Mouse (Mus musculus): Measurements from ENCODE around the gene Ambp. TPM values are rescaled to one million over a fixed set of nuclear protein-coding genes. Genes with fewer than 3 reads are reported as not detected.

Gene Ambp
- total and polyA plus RNA-seq, 2 experiments from 2014 or later, result 0.12 TPM; not detected in 1

- WGBS, result 94% methylated on average over 8 of the region's 8 CpGs
- DNase-seq (ENCODE audit: low spot score) (no peak), ATAC-seq (ENCODE audit: insufficient read depth, low read depth) (no peak)
- Histone ChIP-seq H3K9me3 (replicated peaks; ENCODE audit: control insufficient read depth, low read length) (no peaks in the 10 kb centered on the region), H3K27ac (ENCODE audit: low read depth) (no peak overlapping the region), H3K27me3 (ENCODE audit: control insufficient read depth, insufficient read depth, low read length) (no peaks in the 10 kb centered on the region), H3K9ac (replicated peaks; ENCODE audit: low read depth, low read length) (no peak overlapping the region), H3K4me1 (ENCODE audit: control insufficient read depth, insufficient read depth) (no peaks in the 10 kb centered on the region), H3K4me2 (ENCODE audit: low read depth, low read length) (no peak overlapping the region), H3K4me3 (ENCODE audit: low read depth, low read length) (no peak overlapping the region), H3K36me3 (replicated peaks; ENCODE audit: control insufficient read depth, insufficient read depth, low read length) (no peaks in the 10 kb centered on the region; the same call in 1 of the 2 replicates)
- TF ChIP-seq EP300 (IDR thresholded peaks at IDR 0.05; ENCODE audit: low read depth), result no peak
- no peak for TF ChIP-seq CTCF (IDR thresholded peaks at IDR 0.05; ENCODE audit: low read depth)
Observed at GRCm38 (mm10) chr4:63105651-63106050, 48.9 kb downstream of the Ambp start.

GRCm38 (mm10) chr4:63102025-63102424 lies 52.6 kb downstream of the Ambp start:
- no peaks in the 10 kb centered on the region for H3K27me3 ChIP-seq (ENCODE audit: control insufficient read depth, insufficient read depth, low read length)
- no peak overlapping the region for H3K9ac ChIP-seq (replicated peaks; ENCODE audit: low read depth, low read length)
- ATAC-seq (ENCODE audit: insufficient read depth, low read depth), result no peak
- no peak overlapping the region for H3K27ac ChIP-seq (ENCODE audit: low read depth)
- WGBS, result 80% methylated on average over 4 of the region's 4 CpGs
- TF ChIP-seq EP300 (IDR thresholded peaks at IDR 0.05; ENCODE audit: low read depth) (no peak), CTCF (IDR thresholded peaks at IDR 0.05; ENCODE audit: low read depth) (no peak)
- no peaks in the 10 kb centered on the region; the same call in 1 of the 2 replicates for H3K36me3 ChIP-seq (replicated peaks; ENCODE audit: control insufficient read depth, insufficient read depth, low read length)
- no peaks in the 10 kb centered on the region for H3K9me3 ChIP-seq (replicated peaks; ENCODE audit: control insufficient read depth, low read length)
- no peak overlapping the region for H3K4me2 ChIP-seq (ENCODE audit: low read depth, low read length)
- DNase-seq (ENCODE audit: low spot score), result no peak
- no peak overlapping the region for H3K4me3 ChIP-seq (ENCODE audit: low read depth, low read length)
- H3K4me1 ChIP-seq (ENCODE audit: control insufficient read depth, insufficient read depth), result 0 out of 2 replicates have a peak, but pooled peaks cover 4% of the 10 kb centered on the region

- Histone ChIP-seq H3K4me2 (ENCODE audit: low read depth, low read length) (no peak overlapping the region), H3K4me1 (ENCODE audit: control insufficient read depth, insufficient read depth) (0 out of 2 replicates have a peak, but pooled peaks cover 4% of the 10 kb centered on the region), H3K9me3 (replicated peaks; ENCODE audit: control insufficient read depth, low read length) (no peaks in the 10 kb centered on the region), H3K27me3 (ENCODE audit: control insufficient read depth, insufficient read depth, low read length) (no peaks in the 10 kb centered on the region), H3K9ac (replicated peaks; ENCODE audit: low read depth, low read length) (no peak overlapping the region), H3K27ac (ENCODE audit: low read depth) (no peak overlapping the region), H3K4me3 (ENCODE audit: low read depth, low read length) (no peak overlapping the region), H3K36me3 (replicated peaks; ENCODE audit: control insufficient read depth, insufficient read depth, low read length) (no peaks in the 10 kb centered on the region)
- ATAC-seq (ENCODE audit: insufficient read depth, low read depth) (no peak), DNase-seq (ENCODE audit: low spot score) (no peak)
- TF ChIP-seq EP300 (IDR thresholded peaks at IDR 0.05; ENCODE audit: low read depth), result no peak
- WGBS, result 89% methylated on average over 11 of the region's 11 CpGs
Observed at GRCm38 (mm10) chr4:63100478-63100877, 54.1 kb downstream of the Ambp start.

- H3K9ac ChIP-seq (replicated peaks; ENCODE audit: low read depth, low read length), result no peak overlapping the region
- H3K36me3 ChIP-seq (replicated peaks; ENCODE audit: control insufficient read depth, insufficient read depth, low read length), result no peaks in the 10 kb centered on the region
- peaks cover 7% of the 10 kb centered on the region; the same call in 1 of the 2 replicates for H3K4me1 ChIP-seq (ENCODE audit: control insufficient read depth, insufficient read depth)
- DNase-seq (ENCODE audit: low spot score) (peak; percentile 74), ATAC-seq (ENCODE audit: insufficient read depth, low read depth) (peak; percentile 75; the same call in 1 of the 2 replicates)
- TF ChIP-seq CTCF (IDR thresholded peaks at IDR 0.05; ENCODE audit: low read depth) (no peak), EP300 (IDR thresholded peaks at IDR 0.05; ENCODE audit: low read depth) (no peak)
- peak overlapping the region; percentile 40; the same call in 1 of the 2 replicates for H3K27ac ChIP-seq (ENCODE audit: low read depth)
- no peak overlapping the region for H3K4me2 ChIP-seq (ENCODE audit: low read depth, low read length)
- 36% methylated on average over 1 of the region's 1 CpGs for WGBS
- no peaks in the 10 kb centered on the region for H3K27me3 ChIP-seq (ENCODE audit: control insufficient read depth, insufficient read depth, low read length)
- H3K9me3 ChIP-seq (replicated peaks; ENCODE audit: control insufficient read depth, low read length), result no peaks in the 10 kb centered on the region
- no peak overlapping the region for H3K4me3 ChIP-seq (ENCODE audit: low read depth, low read length)
Observed at GRCm38 (mm10) chr4:63097603-63098002, 57.0 kb downstream of the Ambp start.

Other genes starting within 250 kb of the Ambp start
- 5.9 and 7.5 TPM in 2 replicates for gene Zfp618, start 189.2 kb downstream of the Ambp start, total RNA-seq (2014; rRNA removed; ENCODE audit: low replicate concordance)
- gene Zfp618, start 189.2 kb downstream of the Ambp start, polyA plus RNA-seq (2015; fragmentation: Nextera tagmentation; extraction: Ambion mirVana), result 3.9 and 4.2 TPM in 2 replicates
- gene Kif12, start 17.3 kb upstream of the Ambp start, total RNA-seq (2014; rRNA removed; ENCODE audit: low replicate concordance), result not detected in 2 replicates
- gene Kif12, start 17.3 kb upstream of the Ambp start, polyA plus RNA-seq (2015; fragmentation: Nextera tagmentation; extraction: Ambion mirVana), result not detected in 2 replicates
- gene Col27a1, start 59.2 kb upstream of the Ambp start, total RNA-seq (2014; rRNA removed; ENCODE audit: low replicate concordance), result 5.9 and 8.2 TPM in 2 replicates
- gene Col27a1, start 59.2 kb upstream of the Ambp start, polyA plus RNA-seq (2015; fragmentation: Nextera tagmentation; extraction: Ambion mirVana), result 0.92 and 1.2 TPM in 2 replicates
- not detected in 2 replicates for gene Orm1, start 189.8 kb upstream of the Ambp start, total RNA-seq (2014; rRNA removed; ENCODE audit: low replicate concordance)
- not detected in 2 replicates for gene Orm1, start 189.8 kb upstream of the Ambp start, polyA plus RNA-seq (2015; fragmentation: Nextera tagmentation; extraction: Ambion mirVana)
- not detected in 2 replicates for gene Orm3, start 201.4 kb upstream of the Ambp start, total RNA-seq (2014; rRNA removed; ENCODE audit: low replicate concordance)
- not detected in 2 replicates for gene Orm3, start 201.4 kb upstream of the Ambp start, polyA plus RNA-seq (2015; fragmentation: Nextera tagmentation; extraction: Ambion mirVana)
- gene Orm2, start 207.7 kb upstream of the Ambp start, total RNA-seq (2014; rRNA removed; ENCODE audit: low replicate concordance), result not detected in 2 replicates
- gene Orm2, start 207.7 kb upstream of the Ambp start, polyA plus RNA-seq (2015; fragmentation: Nextera tagmentation; extraction: Ambion mirVana), result not detected in 2 replicates
- 4.1 and 5.5 TPM in 2 replicates for gene Akna, start 248.6 kb upstream of the Ambp start, total RNA-seq (2014; rRNA removed; ENCODE audit: low replicate concordance)
- gene Akna, start 248.6 kb upstream of the Ambp start, polyA plus RNA-seq (2015; fragmentation: Nextera tagmentation; extraction: Ambion mirVana), result 1.3 and 1.4 TPM in 2 replicates